Mouse (Mus musculus) right cerebral cortex, postnatal 4 days (tissue): Measurements from ENCODE around the gene Cic.

Experiments
- DNase-seq: peaks from one replicate; pipeline ENCODE4 v3.0.0-alpha.2; 2022

The Cic gene

DNA sequence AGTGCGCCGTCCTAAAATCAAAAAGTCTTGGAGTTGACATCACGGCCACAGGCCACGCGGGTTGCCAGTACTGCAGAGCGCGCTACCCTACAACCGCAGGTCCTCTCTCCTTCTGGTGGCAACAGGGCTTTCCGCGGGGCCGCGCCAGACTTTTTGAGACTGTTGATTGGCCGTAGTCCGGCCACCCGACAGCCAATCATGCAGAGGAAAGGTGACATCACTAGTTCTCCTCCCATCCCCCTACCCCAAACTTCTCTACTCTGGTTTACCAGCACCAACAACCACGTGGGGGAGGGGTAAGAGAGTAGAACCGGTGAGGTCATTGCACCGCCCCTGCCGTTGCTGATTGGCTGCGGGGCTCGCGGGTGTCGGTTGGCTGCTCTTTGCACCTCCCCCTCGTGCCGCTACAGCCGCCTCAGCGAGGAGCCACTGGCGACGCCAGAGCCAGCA is at the start of gene Cic:
Cic (plus strand) TSS at position 404 of the 450 bp plus-strand sequence.
- DNase-seq = peak; percentile 93

DNA sequence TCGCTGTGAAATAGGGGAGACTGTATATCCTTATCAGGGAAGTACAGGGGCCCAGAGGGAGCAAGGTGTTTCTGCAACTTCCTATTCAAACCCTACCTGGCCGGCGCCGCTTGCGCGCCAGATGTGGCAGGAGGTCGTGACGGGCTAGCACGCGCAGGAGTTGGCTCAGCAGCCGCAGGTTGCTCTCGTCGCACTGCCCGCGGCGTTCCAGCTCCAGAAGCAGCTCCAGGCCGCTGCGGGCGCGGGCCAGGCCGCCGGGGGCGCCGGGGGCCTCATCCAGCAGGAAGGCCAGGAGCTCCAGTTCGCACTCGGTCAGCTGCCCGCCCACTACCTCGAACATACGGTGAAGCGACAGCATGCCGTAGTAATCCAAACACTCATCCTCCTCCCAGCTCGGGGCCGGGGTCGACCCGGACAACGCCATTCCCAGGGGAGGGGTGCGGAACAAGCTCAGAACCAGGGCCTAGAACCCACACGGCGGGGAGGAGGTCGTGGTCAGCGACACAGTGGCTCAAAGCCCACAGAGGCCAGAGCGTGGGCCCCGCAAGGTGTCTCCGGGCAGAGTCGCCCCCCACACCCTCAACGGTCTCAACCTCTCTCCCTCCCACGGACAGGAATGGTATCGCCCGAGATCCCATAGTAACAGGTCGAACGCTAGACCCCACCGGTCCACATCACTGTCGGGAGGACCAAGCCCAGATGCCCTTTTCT is 48.6 kb upstream of the Cic start:
- peak; percentile 50 for DNase-seq

DNA sequence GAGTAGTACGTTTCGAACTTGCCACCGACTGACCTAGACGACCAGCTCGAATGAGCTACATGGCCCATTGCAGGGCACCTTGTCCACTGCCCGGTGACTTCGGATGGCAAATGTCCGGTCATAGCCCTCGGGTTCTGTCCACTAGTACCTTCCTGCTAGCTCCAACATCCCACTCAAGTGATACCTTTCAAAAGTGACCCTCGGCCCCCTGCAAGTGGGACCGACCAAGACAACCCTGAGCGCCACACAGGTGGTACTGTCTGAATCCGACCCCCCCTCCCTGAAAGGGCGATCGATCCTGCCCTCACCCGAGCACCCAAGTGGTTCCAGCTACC is 48.1 kb upstream of the Cic start:
- DNase-seq = no peak

DNA sequence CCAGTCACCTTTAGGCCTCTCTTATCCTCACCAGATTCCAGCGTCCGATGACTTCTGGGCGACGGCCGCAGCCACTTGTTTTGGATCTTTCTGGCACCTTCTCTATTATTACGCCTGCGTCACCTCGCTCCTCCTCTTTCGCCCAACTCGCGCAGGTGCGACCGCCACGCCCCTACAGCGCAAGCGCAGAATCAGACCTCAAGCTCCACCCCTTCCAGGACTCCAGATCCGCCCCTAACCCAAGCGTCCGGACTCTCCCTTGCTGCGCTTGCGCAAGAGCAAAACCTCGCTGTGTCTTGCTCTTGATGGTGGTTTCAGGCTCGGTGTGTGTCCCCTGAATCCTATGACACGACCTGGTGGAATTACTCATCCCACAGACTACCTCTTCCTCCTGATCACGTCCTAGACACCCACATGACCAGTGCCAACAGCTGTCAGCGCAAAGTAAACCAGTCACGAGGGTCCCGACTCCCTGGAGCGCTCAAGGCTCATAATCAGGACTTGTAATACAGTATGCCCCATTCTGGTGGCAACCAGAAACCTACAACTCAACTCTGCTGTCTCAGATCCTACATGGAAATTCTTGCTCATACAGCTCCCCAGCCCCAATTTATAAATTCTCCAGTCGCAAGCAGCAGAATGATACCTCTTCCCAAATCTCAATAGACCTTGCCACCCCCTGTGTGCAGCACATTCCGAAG is 47.6 kb upstream of the Cic start:
- DNase-seq = peak; percentile 83

DNA sequence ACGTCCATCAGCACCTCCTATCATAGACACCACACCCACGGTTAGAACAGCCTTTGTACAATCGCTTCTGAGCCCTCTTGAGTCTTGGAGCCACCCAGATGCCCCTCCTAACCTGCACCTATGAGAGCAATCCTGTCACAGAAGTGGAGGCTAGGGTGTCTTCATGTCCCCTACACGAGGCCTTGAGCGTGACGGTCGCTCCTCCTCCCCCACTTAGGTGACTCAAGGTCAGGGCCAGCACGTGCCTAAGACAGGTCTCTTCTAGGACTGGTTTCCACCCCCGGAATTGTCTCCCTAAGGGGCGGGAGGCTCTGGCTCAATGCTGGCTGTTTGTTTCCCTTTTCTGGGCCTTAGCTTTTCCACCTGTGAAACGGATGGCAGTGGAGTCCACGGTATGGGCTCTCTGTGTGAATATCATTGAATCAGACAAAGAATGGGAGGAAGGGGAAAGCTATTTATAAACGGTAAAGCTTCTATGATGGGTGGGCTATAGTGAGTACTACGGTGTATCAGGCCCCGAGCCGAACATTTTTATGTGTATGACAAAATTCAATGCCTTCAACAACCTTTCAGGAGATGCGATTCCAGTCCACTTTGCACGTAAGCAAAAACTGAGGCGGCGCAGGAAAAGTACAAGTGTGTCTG is 46.9 kb upstream of the Cic start, which contains the start of gene Dedd2:
Dedd2 (minus strand) TSS at position 159 of the 645 bp plus-strand sequence.
- no peak for DNase-seq

DNA sequence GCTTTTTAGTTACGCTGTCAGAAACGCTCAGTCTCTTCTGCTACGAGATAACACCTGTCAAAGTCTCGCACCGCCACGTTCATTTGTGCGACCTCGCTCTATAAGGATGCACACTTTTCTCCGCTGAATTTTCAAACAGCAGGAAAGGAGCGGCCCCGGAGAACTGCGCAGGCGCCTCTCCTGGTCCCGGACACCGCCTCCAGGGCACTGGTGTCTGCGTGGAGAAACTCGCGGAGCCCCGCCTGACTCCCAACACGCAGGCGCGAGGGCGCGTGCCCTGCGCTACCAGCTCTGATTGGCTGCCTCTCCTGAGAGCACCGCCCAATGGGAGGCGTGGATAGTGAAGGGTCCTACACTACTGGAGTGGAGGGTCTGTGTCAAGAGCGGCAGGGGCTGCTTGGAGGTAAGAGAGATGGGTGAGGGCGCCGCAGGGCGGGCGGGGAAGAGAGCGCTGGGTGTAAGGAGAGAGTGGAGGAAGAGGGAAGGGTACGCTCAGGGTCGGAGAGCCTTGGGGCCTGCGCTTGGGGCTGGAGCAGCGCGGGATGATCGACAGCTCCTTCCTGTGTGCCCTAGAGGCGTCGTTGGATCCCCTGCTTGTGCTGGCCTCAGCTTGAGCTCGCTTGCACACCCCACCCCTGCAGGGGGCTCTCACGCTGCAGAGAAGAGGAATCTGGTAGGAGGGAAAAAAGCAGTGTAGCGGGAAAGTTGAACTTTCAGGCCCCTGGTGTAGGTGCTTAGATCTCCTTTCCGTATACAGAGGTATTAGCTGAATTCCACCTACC is 46.2 kb upstream of the Cic start, which contains the start of gene Zfp526:
Zfp526 (plus strand) TSS at position 324 of the 782 bp plus-strand sequence.
- peak; percentile 94 for DNase-seq

DNA sequence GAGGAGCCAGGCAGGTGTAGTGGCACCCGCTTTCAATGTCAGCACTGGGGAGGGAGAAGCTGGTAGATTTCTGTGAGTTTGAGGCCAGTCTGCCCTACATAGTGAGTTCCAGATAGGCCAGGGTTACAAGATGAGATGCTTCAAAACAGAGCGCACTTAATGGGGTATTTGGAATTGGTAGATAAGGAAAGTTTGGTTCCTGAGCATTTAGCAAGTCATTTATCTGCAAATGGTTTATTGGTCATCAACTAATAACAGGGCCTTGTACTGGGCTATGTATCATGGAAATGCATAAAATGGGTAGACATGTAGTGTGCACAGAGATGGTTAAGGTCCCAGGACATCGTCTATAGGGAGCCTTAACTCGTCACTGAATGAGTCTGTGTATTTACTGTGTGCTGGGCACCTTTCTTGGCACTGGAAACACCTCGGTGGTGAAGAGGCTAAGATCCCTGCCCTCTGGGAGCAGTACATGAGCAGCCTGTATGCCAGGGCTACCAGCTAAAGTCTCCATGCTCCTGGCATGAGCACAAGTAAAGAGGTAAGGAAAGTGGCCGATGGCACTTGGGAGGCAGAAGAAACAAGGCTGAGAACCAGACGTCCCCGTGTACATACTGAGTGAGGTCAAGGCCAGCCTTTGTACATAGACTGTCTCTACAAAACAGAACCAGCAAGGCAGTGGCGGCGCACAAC is 45.1 kb upstream of the Cic start:
- no peak for DNase-seq

DNA sequence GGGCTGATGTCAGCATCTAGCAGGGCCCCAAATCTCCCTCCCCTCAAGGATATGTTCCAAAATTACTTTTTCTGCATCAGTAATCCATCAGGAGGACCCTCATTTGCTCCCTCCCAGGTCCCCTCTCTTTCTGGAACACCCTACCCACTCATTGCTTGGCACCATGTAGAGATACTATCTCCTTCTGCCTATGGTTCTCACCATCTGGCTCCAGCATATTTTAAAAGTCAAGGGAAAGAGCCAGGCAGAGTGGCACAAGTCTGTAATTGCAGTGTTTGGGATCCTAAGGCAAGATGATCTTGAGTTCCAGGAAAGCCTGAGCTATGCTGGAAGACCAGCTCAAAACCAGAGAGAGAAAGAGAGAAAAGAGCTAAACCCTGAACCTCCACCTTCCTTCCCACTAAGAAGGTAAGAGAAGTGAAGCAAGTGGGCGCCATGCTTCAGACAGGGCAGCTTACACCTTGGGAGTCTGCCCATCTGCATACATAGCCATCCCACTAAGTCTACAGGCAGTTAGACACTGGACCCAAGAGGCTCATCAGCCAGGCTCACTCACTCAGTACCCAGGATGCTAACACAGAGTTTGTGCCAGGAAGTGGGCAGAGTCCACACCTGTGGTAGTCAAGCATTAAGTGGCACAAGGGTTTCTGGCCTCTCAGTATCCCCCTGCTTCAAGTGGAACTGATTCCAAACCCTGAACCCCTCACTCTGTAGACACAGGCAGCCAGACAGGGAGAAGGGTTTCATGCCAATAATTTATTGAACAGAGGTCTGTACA is 39.8 kb upstream of the Cic start:
- DNase-seq = no peak

DNA sequence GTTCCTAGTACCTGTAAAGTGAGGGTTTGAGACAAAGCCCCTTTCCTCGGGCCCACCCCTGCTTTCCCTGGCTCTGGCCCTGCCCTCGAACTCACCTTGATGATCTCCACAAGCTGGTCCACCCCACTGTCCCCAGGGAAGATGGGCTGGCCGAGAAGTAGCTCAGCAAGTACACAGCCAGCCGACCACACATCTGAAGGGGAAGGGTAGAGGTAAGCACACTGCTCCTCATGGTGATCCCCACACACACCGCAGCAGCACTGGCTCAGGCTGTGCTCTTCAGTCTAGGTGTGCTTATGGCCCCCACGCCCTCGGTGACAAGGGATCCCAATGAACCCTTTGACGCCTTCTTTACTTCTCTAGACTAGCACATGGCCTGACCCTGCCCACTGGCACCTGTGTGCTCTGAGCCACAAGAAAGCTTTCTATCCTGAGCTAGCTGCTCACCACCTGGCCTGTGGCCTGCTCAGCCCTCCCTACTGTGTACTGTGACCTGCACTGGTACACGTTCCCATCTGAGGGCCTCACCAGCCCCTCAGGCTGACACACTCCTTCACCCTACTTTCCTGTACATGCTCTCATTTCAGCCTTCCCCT is 36.7 kb upstream of the Cic start:
- DNase-seq = no peak

DNA sequence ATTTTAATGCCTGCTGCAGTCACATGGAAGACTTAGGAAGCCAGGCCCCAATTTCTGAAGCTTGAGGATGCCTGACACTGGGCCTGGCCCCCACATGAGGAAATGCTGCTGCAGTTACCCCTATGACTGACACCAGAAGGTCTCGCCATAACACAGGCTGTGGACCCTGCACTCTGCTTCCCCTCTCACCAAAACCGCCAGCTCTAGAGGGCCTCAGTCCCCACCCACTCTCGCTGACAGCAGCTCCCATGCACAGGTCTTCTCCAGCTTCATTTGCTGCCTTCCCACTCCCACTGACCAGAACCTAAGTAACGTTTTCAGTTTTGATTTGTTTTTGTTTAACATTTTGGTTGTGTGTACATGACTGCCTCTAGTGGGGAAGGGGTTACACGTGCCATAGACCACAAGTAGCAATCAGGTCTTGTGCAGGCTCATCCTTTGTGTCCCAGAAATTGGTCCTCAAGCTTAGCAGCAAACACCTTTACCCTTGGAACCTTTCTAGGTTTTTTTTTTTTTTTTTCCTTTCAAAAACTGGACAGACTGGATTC is 35.3 kb upstream of the Cic start:
- DNase-seq = no peak

DNA sequence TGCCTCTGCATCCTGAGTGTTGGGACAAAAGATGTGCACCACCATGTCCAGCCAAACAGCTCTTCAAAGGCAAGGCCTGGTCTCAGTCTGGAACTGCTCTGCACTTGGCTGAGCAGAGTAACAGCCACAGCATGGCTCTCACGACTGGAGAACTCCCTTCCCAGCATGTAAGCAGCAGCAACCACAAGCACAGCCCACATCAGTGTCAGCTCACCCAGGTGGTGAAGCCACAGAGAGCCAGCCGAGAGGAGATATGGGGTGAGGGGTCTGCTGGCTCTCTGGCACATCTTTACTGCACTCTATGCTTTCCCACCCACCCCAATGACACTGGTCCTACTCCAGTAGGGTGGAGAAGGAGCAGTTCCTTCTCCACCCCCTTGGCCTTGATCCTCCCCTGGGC is 34.4 kb upstream of the Cic start:
- DNase-seq = no peak

DNA sequence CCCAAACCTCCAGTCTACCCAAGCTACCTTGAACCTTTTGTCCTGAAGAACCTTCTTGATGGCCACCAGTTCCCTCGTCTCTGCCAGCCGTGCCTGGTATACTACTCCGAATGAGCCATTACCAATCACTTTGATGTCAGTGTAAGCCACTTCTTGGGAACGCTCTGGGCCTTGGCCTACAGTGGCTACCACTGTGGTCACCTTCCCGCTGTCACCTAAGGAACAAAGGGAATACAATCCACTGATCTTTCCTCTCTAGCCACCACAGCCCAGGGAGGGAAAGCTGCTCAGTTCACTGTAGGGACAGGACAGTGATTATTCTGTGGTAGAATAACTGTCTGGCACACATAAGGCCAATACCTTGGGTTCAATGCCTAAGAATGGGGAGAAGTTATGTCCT is 32.0 kb upstream of the Cic start:
- DNase-seq = no peak

DNA sequence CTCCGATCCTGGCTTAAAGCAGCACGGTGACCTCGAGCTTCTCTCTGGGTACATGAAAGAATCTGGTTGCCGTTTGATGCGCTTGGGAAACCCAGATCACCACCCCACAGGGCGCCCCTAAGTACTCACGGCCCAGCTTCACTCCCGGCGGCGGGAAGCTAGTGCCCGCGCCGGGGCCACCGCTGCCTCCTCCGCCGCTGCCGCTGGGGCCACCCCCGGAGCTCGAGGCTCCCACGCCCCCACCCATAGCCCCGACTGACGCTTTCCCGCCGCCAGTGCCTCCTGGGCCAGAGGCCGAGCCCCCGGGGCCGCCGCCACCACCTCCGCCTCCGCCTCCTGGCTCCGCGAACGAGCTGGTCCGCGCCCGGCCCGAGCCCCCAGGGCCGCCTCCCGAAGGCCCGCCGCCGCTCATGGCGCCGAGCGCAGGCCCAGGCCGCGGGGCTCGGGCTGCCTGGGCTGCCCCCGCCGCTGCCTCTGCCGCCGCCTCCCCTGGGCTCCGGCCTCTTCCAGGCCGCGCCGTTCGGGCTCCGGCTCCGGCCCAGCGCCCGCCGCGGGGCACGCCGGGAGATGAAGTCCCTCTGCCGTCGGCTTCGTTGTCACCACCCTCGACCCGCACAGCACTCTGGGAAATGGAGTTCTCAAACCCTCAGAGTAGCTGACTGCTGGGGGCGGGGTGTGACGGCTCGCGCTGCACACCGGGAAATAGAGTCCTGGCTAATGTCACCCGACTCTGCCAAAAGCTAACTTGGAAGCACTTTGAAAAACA is 30.1 kb upstream of the Cic start, which contains the start of gene Gsk3a:
Gsk3a (minus strand) TSS at position 603 of the 766 bp plus-strand sequence.
- DNase-seq = peak; percentile 94

DNA sequence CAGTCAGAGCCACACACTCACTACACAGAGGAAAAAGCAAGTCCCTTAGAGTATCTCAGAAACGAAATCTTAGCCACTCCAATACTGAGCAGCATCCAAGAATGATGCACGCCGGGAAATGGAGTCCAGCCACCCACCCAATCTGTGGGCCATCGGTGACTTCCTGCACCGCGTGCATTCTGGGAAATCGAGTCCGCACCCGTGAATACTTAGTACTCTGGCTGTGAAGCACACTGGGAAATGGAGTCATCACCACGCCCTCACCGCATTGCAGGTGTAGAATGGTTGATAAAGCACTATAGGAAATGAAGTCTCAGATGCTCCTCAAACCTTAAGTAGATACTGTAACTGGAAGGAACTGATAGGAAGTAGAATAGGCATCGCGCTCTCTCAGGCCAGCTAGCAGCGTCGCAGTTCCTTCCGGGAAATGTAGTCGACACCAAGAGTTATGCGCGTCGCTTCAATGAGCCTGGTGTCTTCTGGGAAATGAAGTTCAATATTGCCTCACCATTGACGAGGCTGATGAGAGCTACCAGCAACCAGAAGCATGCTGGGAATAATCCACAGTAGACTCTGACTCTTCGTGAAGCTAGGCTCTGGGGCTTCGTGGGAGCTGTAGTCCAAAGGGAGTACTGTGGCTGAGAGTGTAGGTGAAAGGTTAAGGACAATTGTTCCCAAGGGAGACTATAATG is 29.3 kb upstream of the Cic start:
- DNase-seq = peak; percentile 81

DNA sequence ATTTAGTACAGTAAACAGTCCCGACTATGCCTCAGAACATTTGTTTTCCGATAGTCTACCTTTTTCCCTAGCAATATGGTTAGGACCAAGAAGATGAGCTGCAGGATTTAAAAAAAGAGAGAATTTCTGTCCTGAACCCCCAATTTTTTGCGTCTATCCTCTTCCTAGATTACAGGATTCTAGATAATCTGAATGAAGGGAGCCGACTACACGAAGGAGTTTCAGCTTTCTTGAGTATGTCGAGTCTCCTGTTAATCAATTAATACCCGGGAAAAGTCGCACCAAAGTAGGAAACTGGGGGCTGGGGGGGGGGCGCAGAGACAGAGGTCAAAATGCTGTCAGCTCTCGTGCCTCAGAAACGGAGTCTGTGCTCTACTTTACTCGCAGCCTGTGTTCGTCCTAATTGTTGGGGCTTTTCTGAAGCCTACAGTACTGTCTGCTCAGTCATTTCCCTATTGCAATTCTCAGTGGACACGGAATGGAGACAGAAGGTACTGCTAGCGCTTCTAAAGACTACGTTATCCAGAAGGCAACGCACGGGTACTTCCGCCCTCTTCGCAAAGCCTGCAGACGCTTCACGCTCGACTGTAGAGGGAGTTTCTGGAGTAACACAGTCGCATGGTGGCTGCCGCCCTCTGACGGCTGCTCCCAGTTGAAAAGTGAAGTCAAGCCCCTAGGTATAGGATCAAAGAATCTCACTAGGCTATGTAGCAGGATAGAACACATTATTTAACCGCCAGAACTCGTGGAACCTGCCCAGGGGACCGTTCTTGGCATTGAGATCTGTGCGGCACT is 28.5 kb upstream of the Cic start:
- DNase-seq = peak; percentile 72

DNA sequence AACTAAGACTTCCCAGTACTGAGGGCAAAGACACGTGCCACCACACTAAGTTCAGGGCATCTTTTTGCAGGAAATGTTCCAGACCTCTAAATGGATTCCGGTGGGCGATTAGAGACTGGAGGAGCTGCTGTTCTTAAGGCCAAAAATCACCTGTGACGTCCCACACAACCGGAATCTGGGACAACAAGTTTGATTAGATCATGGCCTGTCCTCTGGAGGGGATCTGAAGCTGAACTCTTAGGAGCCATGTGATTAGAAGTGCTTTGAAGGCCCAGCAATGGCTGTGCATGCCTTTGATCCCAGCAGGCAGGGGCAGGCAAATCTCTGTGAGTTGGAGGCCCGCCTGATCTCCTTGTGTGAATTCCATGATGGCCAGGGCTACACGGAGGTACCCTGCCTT is 26.9 kb upstream of the Cic start:
- DNase-seq = no peak

DNA sequence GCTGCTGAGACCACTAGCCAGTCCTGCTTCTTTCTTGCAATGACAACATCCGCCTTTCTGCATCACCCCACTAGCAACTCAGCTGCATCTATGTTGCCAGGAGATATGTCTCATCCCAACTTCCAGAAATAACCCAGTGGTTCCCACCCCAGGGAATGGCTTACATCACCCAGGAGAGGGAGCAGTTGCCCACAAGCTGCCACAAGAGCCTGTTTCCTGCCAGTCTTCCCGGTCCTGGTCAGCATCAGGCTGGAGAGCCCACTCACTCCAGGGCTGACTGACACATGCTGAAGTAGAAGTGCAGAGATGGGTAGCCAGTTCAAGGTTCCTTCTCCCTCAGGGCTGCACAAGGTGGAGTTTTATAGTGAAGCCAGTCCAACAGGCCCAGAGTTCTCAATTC is 26.4 kb upstream of the Cic start:
- DNase-seq = peak; percentile 65

DNA sequence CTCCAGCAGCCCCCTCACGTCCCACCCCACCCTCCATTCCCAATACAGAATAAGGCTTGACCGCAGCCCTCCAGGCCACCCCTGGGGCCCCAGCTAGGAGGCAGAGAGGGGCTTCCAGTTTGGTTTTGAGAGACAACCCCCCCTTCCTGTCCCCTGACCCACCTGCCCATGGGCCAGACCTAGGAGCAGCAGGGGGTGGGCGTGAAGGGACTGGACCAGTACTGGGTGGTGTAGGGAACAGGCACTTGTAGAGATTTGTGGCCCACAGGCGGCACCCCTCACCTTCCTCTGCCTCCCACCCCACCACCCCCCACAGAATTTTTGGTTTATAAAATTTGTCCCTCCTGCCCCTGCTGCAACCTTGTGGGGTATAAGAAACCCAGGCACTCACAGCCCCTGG is 24.1 kb upstream of the Cic start:
- DNase-seq = no peak
